Mouse (Mus musculus) adrenal gland, adult 18-20 months (tissue): Measurements from ENCODE around the gene Psmc3. TPM values are rescaled to one million over a fixed set of nuclear protein-coding genes. Genes with fewer than 3 reads are reported as not detected.
"Not testable (repeated sequence)": the region's sequence is repeated elsewhere in the genome, so short reads cannot be mapped to it uniquely, and the experiment has no call there.

Experiments used
- DNase-seq, 2 experiments: peaks; one replicate each; pipeline ENCODE4 v3.0.0; 2021 to 2022; ENCODE audit warnings: low spot score in 2 of 2
- long read RNA-seq, 2 experiments: library from polyadenylated mRNA; stranded (forward); transcript quantifications; one replicate each; pipeline ENCODE4 v2.0.0; 2021
- total RNA-seq, 2 experiments: library from RNA; stranded (reverse); gene quantifications; 1 replicate in 1 of 2; 2 replicates in 1 of 2; pipeline ENCODE4 v1.2.3; 2021

Psmc3 gene
- total RNA-seq, result 100 to 1,000 TPM; 197 to 212 TPM
- long read RNA-seq, experiment 1, transcript Psmc3-202 (12 exons, 1,636 nt), result major isoform, 112 of 125 reads
- long read RNA-seq, experiment 1, partial matches to known transcripts, result 6 of 125 reads
- long read RNA-seq, experiment 1, other reads (novel, unspliced or antisense), result 7 of 125 reads
- long read RNA-seq, experiment 2, transcript Psmc3-202 (12 exons, 1,636 nt), result major isoform, 332 of 369 reads
- long read RNA-seq, experiment 2, partial matches to known transcripts, result 24 of 369 reads
- long read RNA-seq, experiment 2, other reads (novel, unspliced or antisense), result 13 of 369 reads

GRCm38 (mm10) chr2:91053934-91054382, at the start of gene Psmc3:
TSS of gene Psmc3 (plus strand) at chr2:91054009.
- DNase-seq, result peak; percentile 94 to 95

GRCm38 (mm10) chr2:91008536-91008935, 45.3 kb upstream of the Psmc3 start:
- no peak for DNase-seq

GRCm38 (mm10) chr2:91013881-91014280, 39.9 kb upstream of the Psmc3 start:
- no peak for DNase-seq

GRCm38 (mm10) chr2:91015386-91015785, 38.4 kb upstream of the Psmc3 start:
- DNase-seq, result no peak

- DNase-seq, result peak in 1 of 2 experiments; percentile 27
Measured at GRCm38 (mm10) chr2:91018061-91018788, 35.6 kb upstream of the Psmc3 start.

- no peak for DNase-seq
Measured at GRCm38 (mm10) chr2:91019911-91020310, 33.9 kb upstream of the Psmc3 start.

- not testable (repeated sequence) for DNase-seq
Measured at GRCm38 (mm10) chr2:91022266-91022665, 31.5 kb upstream of the Psmc3 start.

- no peak for DNase-seq
Measured at GRCm38 (mm10) chr2:91023131-91023530, 30.7 kb upstream of the Psmc3 start.

GRCm38 (mm10) chr2:91023956-91024355, 29.9 kb upstream of the Psmc3 start:
- DNase-seq, result no peak

- no peak for DNase-seq
Measured at GRCm38 (mm10) chr2:91025081-91025516, 28.7 kb upstream of the Psmc3 start.

- no peak for DNase-seq
Measured at GRCm38 (mm10) chr2:91026491-91026890, 27.3 kb upstream of the Psmc3 start.

GRCm38 (mm10) chr2:91027391-91028214, 26.2 kb upstream of the Psmc3 start:
- DNase-seq, result no peak

GRCm38 (mm10) chr2:91031216-91031615, 22.6 kb upstream of the Psmc3 start:
- no peak for DNase-seq

- DNase-seq, result no peak
Measured at GRCm38 (mm10) chr2:91033000-91033399, 20.8 kb upstream of the Psmc3 start.

- DNase-seq, result peak in 1 of 2 experiments; percentile 36
Measured at GRCm38 (mm10) chr2:91035385-91035784, 18.4 kb upstream of the Psmc3 start, which contains the start of gene Rapsn. TSS of gene Rapsn (plus strand) at chr2:91035620.

GRCm38 (mm10) chr2:91041786-91042185, 12.0 kb upstream of the Psmc3 start:
- DNase-seq, result no peak

GRCm38 (mm10) chr2:91042651-91043398, 11.0 kb upstream of the Psmc3 start:
- DNase-seq, result no peak

- DNase-seq, result no peak
Measured at GRCm38 (mm10) chr2:91044727-91045126, 9.1 kb upstream of the Psmc3 start.

GRCm38 (mm10) chr2:91045805-91046204, 8.0 kb upstream of the Psmc3 start:
- DNase-seq, result not testable (repeated sequence)

- no peak for DNase-seq
Measured at GRCm38 (mm10) chr2:91047359-91047758, 6.5 kb upstream of the Psmc3 start.

GRCm38 (mm10) chr2:91051917-91052316, 1.9 kb upstream of the Psmc3 start:
- no peak for DNase-seq
